Mouse (Mus musculus): ENCODE data around the gene Cd3g. TPM values are rescaled to one million over a fixed set of nuclear protein-coding genes. Genes with fewer than 3 reads are reported as not detected.
A peak's percentile ranks its signal among the peaks of the same experiment; 100 is the strongest.

Gene Cd3g
- total RNA-seq (2021) = not detected

DNA sequence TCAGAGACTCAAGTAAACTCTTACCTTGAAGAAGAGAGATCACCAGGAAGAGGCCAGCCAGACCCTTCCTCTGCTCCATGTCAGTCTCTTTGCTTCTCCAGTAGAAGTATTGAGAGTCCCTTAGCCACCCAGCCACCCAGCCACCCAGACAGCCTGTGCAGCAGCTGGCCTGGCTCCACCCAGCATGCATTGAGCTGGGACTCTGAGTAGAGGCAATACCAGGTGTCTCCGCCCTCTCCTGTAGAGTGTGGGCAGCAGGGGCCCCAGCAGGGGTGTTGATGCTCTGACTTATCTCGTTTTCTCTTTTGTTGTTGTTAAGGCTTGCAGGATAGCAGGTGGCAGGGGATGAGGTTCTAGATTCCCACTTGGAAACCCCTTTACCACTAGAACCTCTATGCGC lies at the start of gene Cd3g:
Gene Cd3g, minus strand, starts transcription at position 190 of the 400 bp plus-strand sequence.
- DNase-seq (ENCODE audit: low spot score in 2 of 2) = no peak
- intact Hi-C loops (cut with DNase I) = no loop called here

GRCm38 (mm10) chr9:45027376-45027775 lies 47.1 kb upstream of the Cd3g start:
- DNase-seq (ENCODE audit: low spot score in 2 of 2) = no peak
- intact Hi-C loops (cut with DNase I) = no loop called here

- no peak for DNase-seq (ENCODE audit: low spot score in 2 of 2)
- intact Hi-C loops (cut with DNase I) = no loop called here
Observed at GRCm38 (mm10) chr9:45024187-45024586, 44.0 kb upstream of the Cd3g start.

GRCm38 (mm10) chr9:45023638-45024037 lies 43.4 kb upstream of the Cd3g start:
- intact Hi-C loops (cut with DNase I) = loop anchor here (2.0 kb wide), 1 partner anchor 123 kb away; no protein-coding TSS in a partner anchor
- no peak for DNase-seq (ENCODE audit: low spot score in 2 of 2)

GRCm38 (mm10) chr9:45022800-45023199 lies 42.6 kb upstream of the Cd3g start:
- intact Hi-C loops (cut with DNase I) = loop anchor here (2.0 kb wide), 1 partner anchor 124 kb away; no protein-coding TSS in a partner anchor
- peak; percentile 51 to 66 for DNase-seq (ENCODE audit: low spot score in 2 of 2)

GRCm38 (mm10) chr9:45018031-45018430 lies 37.8 kb upstream of the Cd3g start:
- peak; percentile 34 to 58 for DNase-seq (ENCODE audit: low spot score in 2 of 2)

GRCm38 (mm10) chr9:45015841-45016240 lies 35.6 kb upstream of the Cd3g start:
- no peak for DNase-seq (ENCODE audit: low spot score in 2 of 2)
- intact Hi-C loops (cut with DNase I) = no loop called here

More at GRCm38 (mm10) chr9:45018031-45018430, 37.8 kb upstream of the Cd3g start:
- intact Hi-C loops (cut with DNase I) = no loop called here

DNA sequence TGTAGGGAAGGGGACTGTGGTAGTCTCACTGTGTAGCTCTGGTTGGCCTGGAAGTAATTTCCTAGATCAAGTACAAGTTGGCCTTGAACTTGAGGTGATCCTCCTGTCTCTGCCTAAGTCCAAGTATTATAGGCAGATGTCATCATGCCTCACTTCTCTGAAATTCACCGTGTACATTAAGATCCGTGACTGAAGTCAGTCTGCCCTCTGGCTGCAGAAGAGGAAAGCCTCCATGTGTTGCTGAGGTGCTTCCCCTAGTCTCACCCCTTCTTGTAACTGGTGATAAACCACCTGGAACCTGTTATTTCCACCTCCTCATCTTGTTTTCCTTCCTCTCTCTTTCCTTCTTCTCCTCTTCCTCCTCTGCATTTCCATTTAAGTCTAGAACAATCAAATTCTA lies 34.6 kb upstream of the Cd3g start:
- DNase-seq (ENCODE audit: low spot score in 2 of 2) = no peak
- intact Hi-C loops (cut with DNase I) = loop anchor here (5.0 kb wide), 1 partner anchor 43 kb away; no protein-coding TSS in a partner anchor

GRCm38 (mm10) chr9:45011291-45011690 lies 31.1 kb upstream of the Cd3g start:
- DNase-seq (ENCODE audit: low spot score in 2 of 2) = no peak
- intact Hi-C loops (cut with DNase I) = loop anchor here (5.0 kb wide), 1 partner anchor 39 kb away; no protein-coding TSS in a partner anchor

DNA sequence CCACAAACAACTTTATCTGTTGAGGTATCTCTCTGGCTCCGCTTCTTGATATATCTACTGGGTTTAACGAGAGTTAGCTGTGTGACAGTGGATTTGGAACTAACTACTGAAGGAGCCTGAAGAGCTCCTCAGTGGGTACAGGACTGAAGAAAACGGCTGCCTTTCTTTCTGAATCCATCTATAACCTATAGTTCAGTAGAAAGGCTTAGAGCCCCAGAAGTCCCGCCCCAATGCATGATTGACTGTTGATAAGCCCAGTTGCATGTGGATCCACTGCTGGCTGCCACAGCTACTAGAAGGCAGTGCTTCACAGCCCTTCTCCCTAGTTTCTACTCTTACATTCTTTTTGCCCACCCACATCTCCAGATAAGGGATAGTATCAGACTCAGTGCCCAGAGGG lies 30.2 kb upstream of the Cd3g start:
- no peak for DNase-seq (ENCODE audit: low spot score in 2 of 2)
- intact Hi-C loops (cut with DNase I) = loop anchor here (5.0 kb wide), 1 partner anchor 38 kb away; no protein-coding TSS in a partner anchor

GRCm38 (mm10) chr9:45009180-45010078 lies 29.2 kb upstream of the Cd3g start, which contains the start of gene Cd3e:
TSS of gene Cd3e (minus strand) at chr9:45009627.
- intact Hi-C loops (cut with DNase I) = loop anchor here (5.0 kb wide), 1 partner anchor 37 kb away; no protein-coding TSS in a partner anchor
- no peak for DNase-seq (ENCODE audit: low spot score in 2 of 2)

- intact Hi-C loops (cut with DNase I) = no loop called here
- DNase-seq (ENCODE audit: low spot score in 2 of 2) = no peak
Observed at GRCm38 (mm10) chr9:45008342-45008741, 28.1 kb upstream of the Cd3g start.

GRCm38 (mm10) chr9:45007404-45007803 lies 27.2 kb upstream of the Cd3g start:
- no peak for DNase-seq (ENCODE audit: low spot score in 2 of 2)
- intact Hi-C loops (cut with DNase I) = no loop called here

DNA sequence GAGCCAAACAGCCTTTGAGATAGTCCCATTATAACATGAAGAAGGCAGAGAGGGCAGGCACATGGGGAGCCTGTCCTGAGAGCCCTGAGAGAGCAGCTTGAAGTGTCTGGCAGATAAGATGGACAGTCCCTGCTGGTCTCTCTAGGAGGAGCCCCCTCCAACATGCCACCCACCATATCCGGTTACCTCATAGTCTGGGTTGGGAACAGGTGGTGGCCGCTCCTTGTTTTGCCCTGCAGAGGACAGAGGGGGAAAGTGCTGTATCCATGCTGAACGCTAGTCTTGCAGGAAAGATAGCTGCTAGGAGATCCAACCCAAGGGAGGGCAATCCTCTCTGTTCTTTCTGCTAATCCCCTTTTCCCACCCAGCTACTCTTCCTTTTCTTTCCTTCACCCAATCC lies 20.0 kb upstream of the Cd3g start:
- intact Hi-C loops (cut with DNase I) = no loop called here
- DNase-seq (ENCODE audit: low spot score in 2 of 2) = no peak

- no peak for DNase-seq (ENCODE audit: low spot score in 2 of 2)
- intact Hi-C loops (cut with DNase I) = no loop called here
Observed at GRCm38 (mm10) chr9:44999776-45000175, 19.5 kb upstream of the Cd3g start.

DNA sequence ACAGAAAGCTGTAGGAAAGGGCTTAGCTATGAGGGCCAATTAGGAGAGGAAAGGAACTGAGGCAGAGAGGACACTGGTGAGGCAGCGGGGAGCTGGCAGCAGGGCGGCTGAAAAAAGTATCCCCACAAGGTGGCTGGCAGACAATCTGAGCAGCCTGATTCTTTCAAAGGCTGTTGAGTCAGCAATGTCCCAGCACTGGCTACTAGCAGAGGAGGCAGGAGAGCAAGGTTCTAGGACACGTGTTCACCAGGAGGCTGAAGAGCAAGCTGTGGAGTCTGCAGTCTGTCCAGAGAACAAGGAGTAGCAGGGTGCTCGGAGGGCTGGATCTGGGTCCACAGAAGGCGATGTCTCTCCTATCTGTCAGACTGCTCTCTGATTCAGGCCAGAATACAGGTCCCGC lies 18.9 kb upstream of the Cd3g start:
- peak in 1 of 2 experiments; percentile 31 for DNase-seq (ENCODE audit: low spot score in 2 of 2)
- intact Hi-C loops (cut with DNase I) = no loop called here

- no peak for DNase-seq (ENCODE audit: low spot score in 2 of 2)
- intact Hi-C loops (cut with DNase I) = no loop called here
Observed at GRCm38 (mm10) chr9:44998138-44998537, 17.9 kb upstream of the Cd3g start.

DNA sequence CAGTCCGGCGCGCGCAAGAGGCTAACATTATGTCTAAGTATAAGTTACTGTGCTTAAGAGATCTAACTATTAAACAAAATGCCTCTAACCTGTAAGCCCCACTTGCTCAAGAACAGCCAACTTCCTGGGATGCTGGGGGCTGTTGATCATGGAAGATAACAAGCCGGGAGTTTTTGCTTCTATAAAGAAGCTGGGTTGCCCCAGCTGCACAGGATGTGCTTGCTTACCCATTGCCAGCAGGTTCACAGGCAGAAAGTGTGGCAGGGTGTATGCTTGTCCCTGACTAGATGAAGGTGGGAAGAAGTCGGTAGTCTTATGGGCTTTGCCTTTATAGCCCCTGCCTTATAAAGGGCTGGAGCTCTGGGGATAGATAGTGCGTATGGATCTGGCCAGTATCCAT lies 16.4 kb upstream of the Cd3g start:
- intact Hi-C loops (cut with DNase I) = no loop called here

DNA sequence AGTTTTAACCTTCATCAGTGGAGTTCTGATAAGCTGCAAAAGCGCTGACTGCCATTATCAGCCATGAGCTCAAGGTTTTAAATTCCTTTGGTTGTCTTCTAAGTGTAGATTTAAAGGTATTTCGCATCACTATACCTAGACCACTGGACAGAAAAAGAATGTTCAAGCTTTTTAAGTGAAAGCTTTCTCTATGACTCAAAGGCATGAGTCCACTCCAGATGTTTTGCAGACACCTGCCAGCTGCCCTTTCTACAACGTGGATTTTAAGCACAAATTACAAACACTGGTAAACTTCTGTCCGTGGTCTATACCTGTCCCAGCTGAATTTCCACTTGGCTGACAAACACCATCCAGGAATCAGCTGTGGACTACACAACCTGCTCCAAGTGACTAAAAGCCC lies 14.7 kb upstream of the Cd3g start:
- intact Hi-C loops (cut with DNase I) = no loop called here
- no peak for DNase-seq (ENCODE audit: low spot score in 2 of 2)

More for the DNA sequence above, 16.4 kb upstream of the Cd3g start:
- no peak for DNase-seq (ENCODE audit: low spot score in 2 of 2)

DNA sequence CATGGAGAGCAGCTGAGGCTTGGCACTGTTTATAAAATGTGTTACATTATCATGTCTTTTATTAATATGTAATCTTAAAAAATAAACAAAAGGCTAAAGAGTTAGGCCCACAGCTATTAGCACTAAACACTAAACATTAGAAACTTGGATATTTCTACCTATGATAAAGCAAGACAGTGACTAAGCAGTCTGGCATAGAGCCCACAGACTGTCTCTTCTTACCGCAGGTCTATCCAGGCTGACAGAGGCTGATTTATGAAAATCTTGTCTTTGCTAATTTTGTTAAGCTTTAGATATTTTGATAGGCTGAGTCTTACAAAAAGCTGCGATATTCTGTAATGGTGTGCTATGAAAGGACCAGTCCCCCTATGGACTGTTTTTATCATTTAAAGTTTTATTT lies 13.0 kb upstream of the Cd3g start:
- intact Hi-C loops (cut with DNase I) = no loop called here

DNA sequence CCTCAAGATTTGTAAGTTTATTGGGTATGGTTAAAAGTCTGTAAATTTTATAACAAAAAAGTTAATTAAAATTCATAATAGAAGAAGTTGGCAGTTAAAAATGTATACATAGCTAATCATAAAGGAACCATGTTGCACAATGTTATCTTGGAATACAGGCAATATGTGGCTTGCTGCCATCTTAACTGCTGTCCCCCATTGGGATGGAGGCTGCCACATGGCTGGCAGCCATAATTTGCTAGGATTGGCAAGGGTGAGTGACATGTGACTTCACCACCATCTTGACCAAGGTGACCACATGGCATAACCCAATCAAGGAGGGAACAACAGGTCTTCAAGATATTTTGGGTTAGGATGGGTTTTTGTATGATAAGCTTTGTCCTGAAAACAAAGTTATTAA lies 12.0 kb upstream of the Cd3g start:
- intact Hi-C loops (cut with DNase I) = no loop called here
- no peak for DNase-seq (ENCODE audit: low spot score in 2 of 2)

More for the DNA sequence above, 13.0 kb upstream of the Cd3g start:
- DNase-seq (ENCODE audit: low spot score in 2 of 2) = no peak
